Mouse (Mus musculus) right cerebral cortex, postnatal 14 days (tissue): ENCODE measurements around the gene Podnl1.
A peak's percentile ranks its signal among the peaks of the same experiment; 100 is the strongest.

ENCODE experiments used
- DNase-seq: peaks from one replicate; pipeline ENCODE4 v3.0.0; 2022

The Podnl1 gene

DNA sequence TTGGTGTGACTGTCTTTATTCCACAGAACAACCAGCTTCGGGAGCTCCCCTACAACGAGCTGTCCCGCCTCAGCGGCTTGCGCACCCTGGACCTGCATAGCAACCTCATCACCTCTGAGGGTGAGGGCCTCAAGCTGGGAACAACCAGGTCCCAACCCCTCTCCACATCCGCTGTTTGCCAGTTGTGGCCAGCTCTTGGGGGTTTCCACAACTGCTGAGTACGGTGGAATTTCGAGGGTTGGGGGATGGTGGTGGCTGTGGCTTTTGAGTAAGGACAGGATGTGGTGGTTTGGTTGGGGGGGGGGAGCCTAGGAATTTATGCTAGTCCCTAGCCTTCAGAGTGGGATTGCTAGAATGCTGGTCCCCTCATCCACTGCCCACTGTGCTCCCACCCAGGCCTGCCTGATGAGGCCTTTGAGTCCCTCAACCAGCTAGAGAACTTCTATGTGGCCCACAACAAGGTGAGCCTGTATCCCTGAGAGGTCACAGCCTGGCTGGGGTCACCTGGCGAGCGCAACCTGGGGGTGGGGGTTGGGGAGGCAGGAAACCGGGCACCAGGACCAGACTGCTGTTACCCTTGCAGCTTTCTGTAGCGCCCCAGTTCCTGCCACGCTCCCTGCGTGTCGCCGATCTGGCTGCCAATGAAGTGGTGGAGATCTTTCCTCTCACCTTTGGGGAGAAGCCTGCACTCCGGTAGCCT lies 1.6 kb downstream of the Podnl1 start:
- no peak for DNase-seq

DNA sequence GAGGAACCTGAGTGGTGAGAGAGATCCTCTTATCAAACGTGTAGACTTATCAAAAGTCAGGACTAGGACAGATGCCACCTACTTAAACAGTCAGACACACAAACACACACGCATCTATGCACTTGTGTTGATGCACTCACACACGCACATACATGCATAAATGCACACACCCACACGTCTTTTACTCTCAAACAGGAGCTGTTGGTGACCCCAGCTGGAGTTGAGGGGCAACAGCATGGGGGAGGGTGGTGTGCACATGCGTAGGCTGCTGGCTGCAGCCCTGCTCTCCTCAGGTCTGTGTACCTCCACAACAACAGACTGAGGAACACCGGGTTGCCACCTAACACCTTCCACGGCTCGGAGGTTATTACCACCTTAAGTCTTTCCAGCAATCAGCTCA lies 2.5 kb downstream of the Podnl1 start:
- no peak for DNase-seq

GRCm38 (mm10) chr8:84130806-84131205 lies 5.0 kb downstream of the Podnl1 start:
- no peak for DNase-seq

- DNase-seq = no peak
Measured at GRCm38 (mm10) chr8:84132225-84132624, 6.4 kb downstream of the Podnl1 start.

- DNase-seq = no peak
Measured at GRCm38 (mm10) chr8:84137848-84138247, 12.1 kb downstream of the Podnl1 start.

DNA sequence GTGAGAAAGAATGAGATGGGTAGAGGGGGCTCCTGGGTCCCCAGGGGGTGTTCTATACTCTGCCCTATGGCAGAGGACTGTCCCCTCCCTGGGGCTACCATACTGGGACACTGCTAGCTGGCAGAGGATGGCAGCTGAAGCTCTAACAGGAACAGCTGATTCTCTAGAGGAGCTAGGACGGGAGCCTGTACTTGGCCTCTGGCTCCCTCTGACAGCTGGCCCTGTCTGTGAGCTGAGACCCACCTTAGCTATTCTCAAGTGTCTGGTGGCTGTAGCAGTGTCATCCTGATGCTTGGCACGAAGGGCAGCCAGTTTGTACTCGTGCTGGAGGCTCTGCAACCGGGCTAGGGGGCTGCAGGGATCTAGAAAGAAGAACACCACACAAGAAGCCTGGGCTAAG lies 15.0 kb downstream of the Podnl1 start:
- DNase-seq = no peak

DNA sequence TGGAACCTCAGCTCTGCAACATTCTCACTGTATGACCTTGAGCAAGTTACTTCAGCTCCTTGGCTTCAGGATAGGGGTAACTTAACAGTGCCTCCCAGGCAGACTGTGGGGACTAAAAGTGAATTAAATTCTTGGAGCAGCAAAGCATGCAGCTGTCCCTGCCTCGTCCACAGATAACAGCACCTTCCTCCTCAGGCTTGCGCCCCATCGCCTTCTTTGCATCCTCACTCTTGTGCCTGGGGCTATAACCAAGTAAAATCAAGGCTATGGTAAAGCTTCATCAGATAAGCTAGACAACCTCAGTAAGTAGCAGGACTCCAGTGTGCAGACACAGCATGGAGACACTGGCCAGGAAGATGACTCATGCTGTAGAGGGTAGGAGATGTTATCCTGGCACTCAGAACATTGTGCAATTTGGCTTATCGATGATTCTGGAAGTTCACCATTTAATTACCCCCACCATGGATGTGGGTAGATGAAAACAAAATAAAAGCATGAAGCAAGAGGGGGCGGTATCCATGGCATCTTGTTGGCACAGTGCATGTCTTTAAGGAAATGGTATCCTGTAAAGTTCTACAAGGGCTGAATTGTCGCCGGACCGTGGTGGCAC lies 19.0 kb downstream of the Podnl1 start:
- no peak for DNase-seq

DNA sequence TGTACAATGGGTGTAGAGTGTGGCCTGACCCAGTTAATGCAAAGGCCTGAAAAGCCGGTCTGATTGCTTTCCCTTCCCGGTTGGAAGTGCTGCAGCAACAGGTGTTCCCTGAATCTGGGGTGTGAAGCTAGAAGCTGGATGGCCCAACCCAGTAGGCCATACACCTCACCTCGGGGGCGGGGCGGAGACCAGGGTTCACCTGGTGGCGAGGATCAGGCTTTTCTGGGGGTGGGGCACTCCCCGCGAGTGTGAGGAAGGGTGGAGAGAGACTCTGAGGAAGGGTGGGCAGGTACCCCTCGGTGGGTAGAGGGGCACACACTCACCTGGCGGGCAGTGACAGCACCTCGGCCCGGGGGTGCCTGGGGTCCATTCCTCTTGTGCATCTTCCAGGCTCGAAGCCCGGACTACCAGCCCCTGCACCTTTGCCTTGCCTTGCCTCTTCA lies 21.6 kb downstream of the Podnl1 start:
- DNase-seq = no peak

DNA sequence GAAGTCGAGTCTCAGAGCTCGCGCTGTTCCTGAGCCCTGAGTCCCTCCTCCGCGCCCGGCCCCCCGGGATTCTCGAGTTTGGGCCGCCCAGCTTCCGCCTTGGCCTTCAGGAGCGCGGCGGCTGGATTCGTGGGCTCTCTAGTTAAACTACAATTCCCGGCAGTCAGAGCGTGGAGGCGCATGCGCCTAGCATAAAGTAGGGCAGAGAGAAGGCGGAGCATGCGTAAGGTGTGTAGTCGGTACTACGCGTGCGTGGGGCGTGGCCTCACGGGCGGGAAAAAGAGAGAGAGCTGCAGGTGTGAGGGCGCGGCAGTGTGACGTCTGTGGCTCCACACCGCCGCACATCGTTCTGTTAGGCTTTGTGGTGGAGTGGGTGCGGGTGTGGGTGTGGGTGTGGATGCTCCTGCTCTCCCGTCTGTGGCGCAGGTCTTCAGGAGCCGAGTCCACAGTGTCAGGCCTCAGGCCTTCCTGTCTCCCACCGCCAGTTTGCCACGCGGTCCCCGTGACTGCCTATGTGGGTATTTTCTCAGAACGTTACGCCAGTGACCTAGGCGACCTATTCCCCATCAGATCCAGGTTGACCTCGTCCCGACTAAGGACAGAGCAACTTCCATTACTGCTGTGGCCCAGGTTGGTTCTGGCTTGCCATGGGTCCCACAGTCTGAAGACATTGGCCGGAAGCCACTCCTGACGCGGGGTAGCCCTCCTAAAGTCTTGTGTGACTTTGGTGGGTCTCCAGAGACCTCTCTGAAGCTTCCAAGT lies 22.2 kb downstream of the Podnl1 start, which contains the start of the genes Cc2d1a and 4930432K21Rik:
Cc2d1a (minus strand) TSS at position 168 of the 762 bp plus-strand sequence.
4930432K21Rik (plus strand) TSS at position 257 of the 762 bp plus-strand sequence.
- peak; percentile 92 for DNase-seq

- DNase-seq = no peak
Measured at GRCm38 (mm10) chr8:84148531-84148850, 22.7 kb downstream of the Podnl1 start.

- no peak for DNase-seq
Measured at GRCm38 (mm10) chr8:84149181-84149580, 23.4 kb downstream of the Podnl1 start.

DNA sequence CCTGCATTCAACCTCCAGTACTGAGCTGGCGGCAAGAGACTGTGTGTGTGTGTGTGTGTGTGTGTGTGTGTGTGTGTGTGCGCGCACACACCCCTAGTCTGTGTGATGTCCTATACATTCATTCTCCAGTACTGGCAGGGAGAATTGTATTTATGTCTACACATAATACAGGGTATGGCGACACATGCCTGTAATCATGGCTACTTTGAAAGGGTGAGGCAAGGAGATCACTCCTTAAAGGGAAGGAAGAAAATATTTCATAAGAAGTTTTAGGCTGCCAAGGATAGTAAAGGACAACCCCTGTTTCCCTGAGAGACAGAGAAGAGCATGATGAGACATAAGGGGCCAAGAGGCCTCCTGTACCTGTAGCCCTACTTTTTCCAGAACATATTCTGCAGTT lies 31.8 kb downstream of the Podnl1 start:
- DNase-seq = no peak

GRCm38 (mm10) chr8:84167696-84168095 lies 41.9 kb downstream of the Podnl1 start:
- no peak for DNase-seq

DNA sequence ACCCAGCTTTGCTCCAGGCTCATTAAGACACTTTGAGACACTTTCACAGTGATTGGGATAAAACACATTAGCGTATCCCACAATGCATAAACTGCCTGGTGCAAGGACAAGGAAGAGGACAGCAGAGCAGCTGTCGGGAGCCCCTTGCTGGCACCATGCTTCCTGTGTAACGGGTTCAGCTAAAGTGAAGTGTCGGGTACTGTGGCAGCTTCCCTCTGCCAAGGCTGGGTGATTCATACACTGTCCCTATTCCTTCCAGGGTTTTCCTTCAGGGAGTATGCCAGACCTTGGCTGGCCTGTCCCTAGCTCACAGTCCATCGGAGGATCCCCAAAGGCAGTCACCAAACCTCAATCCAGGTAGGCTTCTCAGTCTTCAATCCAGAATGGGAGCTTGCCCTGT lies 44.3 kb downstream of the Podnl1 start:
- no peak for DNase-seq

GRCm38 (mm10) chr8:84173861-84174260 lies 48.1 kb downstream of the Podnl1 start:
- no peak for DNase-seq

DNA sequence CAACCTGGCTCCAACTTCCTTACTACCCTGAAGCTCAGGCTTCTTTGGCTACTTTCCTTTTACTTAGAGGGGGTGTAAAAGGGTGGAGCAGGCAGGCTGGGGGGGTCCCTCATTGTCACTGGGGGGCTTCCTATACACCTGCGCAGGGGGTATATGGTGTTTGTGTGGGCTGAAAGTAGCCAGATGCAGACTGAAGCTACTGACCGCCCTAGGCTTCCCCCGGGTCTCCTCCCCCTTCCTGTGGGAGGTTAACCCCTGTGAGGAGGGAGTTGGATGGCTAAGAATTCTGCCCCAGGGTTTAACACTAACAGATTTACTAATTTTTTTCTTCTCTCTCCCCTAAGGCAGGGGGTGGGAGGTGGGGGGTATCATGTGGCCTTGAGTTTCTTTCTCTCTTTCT lies 50.8 kb downstream of the Podnl1 start:
- DNase-seq = no peak

DNA sequence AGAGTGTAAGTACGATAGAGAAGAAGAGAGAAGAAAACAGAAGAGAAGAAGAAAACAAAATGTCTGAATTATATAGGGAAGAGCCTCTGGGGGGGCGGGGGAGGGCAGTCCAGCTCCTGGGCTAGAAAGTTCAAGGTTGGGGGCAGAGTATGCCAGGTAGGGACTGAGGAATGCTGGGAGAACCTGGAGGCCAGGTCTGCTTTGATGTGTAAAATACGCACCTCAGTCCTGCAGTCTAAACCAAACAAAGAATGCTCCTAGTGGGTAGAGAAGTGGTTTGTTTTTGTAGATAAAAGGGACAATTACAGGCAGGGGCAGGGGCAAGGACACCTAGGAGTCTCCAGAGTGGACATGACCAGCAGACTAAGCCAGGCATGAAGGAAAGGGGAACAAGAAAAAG lies 51.6 kb downstream of the Podnl1 start:
- no peak for DNase-seq

DNA sequence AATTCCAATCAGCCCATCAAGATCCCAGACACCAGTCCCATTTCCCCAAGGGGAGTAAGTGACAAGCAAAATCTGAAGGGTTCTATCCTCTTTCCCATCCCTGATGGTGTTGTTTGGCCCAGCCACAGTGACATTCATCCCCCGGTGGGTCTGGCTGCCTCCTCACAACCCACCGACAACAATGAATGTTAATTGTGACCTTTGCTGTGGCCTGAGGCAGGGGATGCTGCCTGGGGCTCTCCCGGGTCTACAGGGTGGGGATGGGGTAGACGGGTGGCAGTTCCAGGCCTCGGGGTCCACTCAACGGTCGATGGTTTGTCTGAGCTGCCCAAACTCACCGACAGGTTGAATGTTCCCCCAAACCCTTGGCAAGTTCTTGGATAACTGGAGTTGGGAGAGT lies 52.8 kb downstream of the Podnl1 start:
- DNase-seq = no peak

DNA sequence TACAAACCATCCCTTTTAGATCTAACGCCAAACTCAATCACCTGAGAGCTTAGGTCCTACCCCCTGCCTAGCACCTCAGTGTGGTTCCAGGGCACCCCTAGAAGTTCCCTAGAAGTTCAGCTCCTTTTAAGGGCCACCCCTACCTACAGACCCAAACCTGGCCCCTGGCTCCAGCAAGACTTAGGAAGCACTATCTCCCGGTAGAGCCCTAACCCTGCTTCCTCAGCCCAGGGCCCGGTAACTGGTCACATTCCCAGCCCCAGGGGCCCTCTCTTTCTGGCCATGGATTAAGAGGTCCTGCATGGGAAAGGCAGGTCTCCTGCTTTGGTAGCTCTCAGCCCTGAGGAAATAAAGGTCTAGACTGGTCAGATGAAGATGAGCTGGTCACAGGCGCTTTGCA lies 54.2 kb downstream of the Podnl1 start:
- no peak for DNase-seq

DNA sequence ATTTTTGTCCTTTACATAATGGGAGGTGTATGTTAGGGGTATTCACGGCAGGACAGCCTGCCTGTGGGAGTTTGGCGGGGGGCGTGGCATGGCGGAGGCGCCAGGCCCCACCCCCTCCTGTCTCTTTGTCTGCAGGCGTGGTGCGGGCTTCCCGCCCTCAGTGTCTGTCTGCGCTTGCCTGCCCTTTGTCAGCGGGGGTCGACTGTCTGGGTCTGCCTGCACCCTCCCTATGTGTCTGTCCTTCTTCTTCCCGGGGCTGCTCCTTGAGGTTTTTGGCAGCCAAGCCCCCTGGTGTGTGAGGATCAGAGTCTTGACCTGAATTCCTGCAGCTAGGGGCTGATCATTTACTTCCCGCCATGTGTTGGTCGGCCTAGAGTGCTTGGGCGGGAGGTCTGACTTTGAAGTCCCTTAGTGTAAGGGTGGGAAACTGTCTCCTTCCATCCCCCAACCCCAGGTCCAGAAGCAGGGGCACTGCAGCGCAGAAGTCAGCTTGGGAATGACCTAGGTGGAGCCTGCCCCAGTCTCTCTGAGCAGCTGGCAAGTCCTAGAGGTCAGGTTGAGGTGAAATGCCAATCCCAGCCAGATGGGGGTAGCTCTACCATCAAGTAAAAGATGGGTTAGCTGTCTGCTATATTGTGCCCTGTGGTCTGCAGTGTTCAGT lies 54.9 kb downstream of the Podnl1 start:
- DNase-seq = no peak
